Comparison of ENCODE assay signal across 18 mouse cellular contexts in genomic region chr2:130373026-130373425, GRCm38 (mm10). TPM values are rescaled to one million over a fixed set of nuclear protein-coding genes. Genes with fewer than 3 reads are reported as not detected.
DNase-seq lines count a peak whose midpoint lies in the region; ATAC-seq lines count a peak whose summit lies in the region.
"Not testable (repeated sequence)": the region's sequence is repeated elsewhere in the genome, so short reads cannot be mapped to it uniquely, and the experiment has no call there.
"Had no signal": no experiment of that assay in that cellular context is flagged by ENCODE, and none has a peak within 500 bp of the region (broad histone marks: within the 10 kb centered on the region; RNA-seq: fewer than 3 reads in every experiment).

No protein-coding gene starts in this region.

- not testable (repeated sequence) for H3K9ac ChIP-seq in liver, embryonic 11.5 days (ENCODE audit: low read depth, low read length); liver, embryonic 13.5 days; liver, embryonic 15.5 days

- H3K27ac ChIP-seq in liver, embryonic 11.5 days (ENCODE audit: low read depth, low read length); liver, embryonic 13.5 days; liver, embryonic 15.5 days (replicated peaks): not testable (repeated sequence)

- H3K36me3 ChIP-seq in liver, embryonic 11.5 days (ENCODE audit: control insufficient read depth, insufficient read depth, low read length); liver, embryonic 13.5 days; liver, embryonic 15.5 days (replicated peaks): not testable (repeated sequence)

- not testable (repeated sequence) for H3K4me3 ChIP-seq in liver, embryonic 11.5 days (ENCODE audit: low read depth, low read length); liver, embryonic 13.5 days (replicated peaks); liver, embryonic 15.5 days (replicated peaks)

- peak; percentile 26 for DNase-seq in 416B (ENCODE audit: low read depth)
- peak; percentile 50 for DNase-seq in c-Kit-positive CD71-positive TER-119-negative erythroid progenitor cells, embryonic 14.5 days (ENCODE audit: low read depth)
- peak; percentile 42 for DNase-seq in heart, adult 11 months
- DNase-seq in liver, embryonic 11.5 days (ENCODE audit: low spot score), result not testable (repeated sequence)
- peak; percentile 27 for DNase-seq in liver, embryonic 13.5 days

- not testable (repeated sequence) for H3K9me3 ChIP-seq in liver, embryonic 11.5 days (ENCODE audit: control insufficient read depth, low read length); liver, embryonic 13.5 days (replicated peaks); liver, embryonic 15.5 days (replicated peaks)

- not testable (repeated sequence) for H3K4me2 ChIP-seq in liver, embryonic 11.5 days; liver, embryonic 13.5 days; liver, embryonic 15.5 days

- ATAC-seq in liver, embryonic 11.5 days (replicated peaks; ENCODE audit: low FRiP score), result peak; percentile 60; the same call in 1 of the 2 replicates
- 0 out of 2 replicates have a peak, but pooled peaks have one; percentile 54 for ATAC-seq in liver, embryonic 13.5 days (ENCODE audit: low read depth)
- ATAC-seq in liver, embryonic 15.5 days (ENCODE audit: insufficient read depth), result 0 out of 2 replicates have a peak, but pooled peaks have one; percentile 44

- WGBS in liver, embryonic 11.5 days, result 15% methylated on average over 1 of the region's 1 CpGs
- WGBS in liver, embryonic 13.5 days (ENCODE audit: insufficient replicate concordance), result 4% methylated on average over 1 of the region's 1 CpGs
- WGBS in liver, embryonic 15.5 days (ENCODE audit: insufficient replicate concordance), result 12% methylated on average over 1 of the region's 1 CpGs

- not testable (repeated sequence) for H3K27me3 ChIP-seq in liver, embryonic 11.5 days (replicated peaks; ENCODE audit: control insufficient read depth, insufficient read depth, low read length); liver, embryonic 13.5 days; liver, embryonic 15.5 days

- not testable (repeated sequence) for H3K4me1 ChIP-seq in liver, embryonic 11.5 days (replicated peaks; ENCODE audit: control insufficient read depth, insufficient read depth, low read length)
- H3K4me1 ChIP-seq in liver, embryonic 13.5 days (replicated peaks), result peaks cover 28% of the 10 kb centered on the region
- H3K4me1 ChIP-seq in liver, embryonic 15.5 days (replicated peaks), result peaks cover 13% of the 10 kb centered on the region

RNA-seq across cellular contexts. Expression of gene Cpxm1, which starts 24.3 kb away (rescaled TPM):
- 24.3 and 26.3 TPM in 2 replicates for polyA plus RNA-seq in liver, embryonic 11.5 days (2014; fragmentation: Nextera tagmentation; extraction: Ambion mirVana)
- 5.3 and 7.2 TPM in 2 replicates for polyA plus RNA-seq in liver, embryonic 13.5 days (2015; fragmentation: Nextera tagmentation; extraction: Ambion mirVana)
- 2.9 and 3.1 TPM in 2 replicates for polyA plus RNA-seq in liver, embryonic 15.5 days (2015; fragmentation: Nextera tagmentation; extraction: Ambion mirVana)

RNA-seq across cellular contexts. Expression of gene Gm28372, which starts 32.0 kb away (rescaled TPM):
- not detected in 2 replicates for polyA plus RNA-seq in liver, embryonic 11.5 days (2014; fragmentation: Nextera tagmentation; extraction: Ambion mirVana)
- polyA plus RNA-seq in liver, embryonic 13.5 days (2015; fragmentation: Nextera tagmentation; extraction: Ambion mirVana), result not detected in 2 replicates
- not detected in 2 replicates for polyA plus RNA-seq in liver, embryonic 15.5 days (2015; fragmentation: Nextera tagmentation; extraction: Ambion mirVana)
- polyA plus RNA-seq: activated CD4-positive, CD25-positive, alpha-beta regulatory T cell, adult 4 months; C2C12; cerebellum, adult 2 months; cortical plate, adult 2 months; embryonic facial prominence, embryonic 10.5 days; embryonic facial prominence, embryonic 12.5 days; embryonic facial prominence, embryonic 14.5 days; forebrain, embryonic 11.5 days; forebrain, postnatal 0 days had no signal

RNA-seq across cellular contexts. Expression of gene 1700020A23Rik, which starts 32.0 kb away (rescaled TPM):
- not detected in 2 replicates for polyA plus RNA-seq in liver, embryonic 11.5 days (2014; fragmentation: Nextera tagmentation; extraction: Ambion mirVana)
- not detected in 2 replicates for polyA plus RNA-seq in liver, embryonic 13.5 days (2015; fragmentation: Nextera tagmentation; extraction: Ambion mirVana)
- not detected in 2 replicates for polyA plus RNA-seq in liver, embryonic 15.5 days (2015; fragmentation: Nextera tagmentation; extraction: Ambion mirVana)
- polyA plus RNA-seq: activated CD4-positive, CD25-positive, alpha-beta regulatory T cell, adult 4 months; C2C12; cerebellum, adult 2 months; cortical plate, adult 2 months; embryonic facial prominence, embryonic 10.5 days; embryonic facial prominence, embryonic 12.5 days; embryonic facial prominence, embryonic 14.5 days; forebrain, embryonic 11.5 days; Patski had no signal

RNA-seq across cellular contexts. Expression of gene Tmem239, which starts 33.3 kb away (rescaled TPM):
- polyA plus RNA-seq in liver, embryonic 11.5 days (2014; fragmentation: Nextera tagmentation; extraction: Ambion mirVana), result not detected in 2 replicates
- not detected in 2 replicates for polyA plus RNA-seq in liver, embryonic 13.5 days (2015; fragmentation: Nextera tagmentation; extraction: Ambion mirVana)
- polyA plus RNA-seq in liver, embryonic 15.5 days (2015; fragmentation: Nextera tagmentation; extraction: Ambion mirVana), result not detected in 2 replicates
- polyA plus RNA-seq: activated CD4-positive, CD25-positive, alpha-beta regulatory T cell, adult 4 months; cerebellum, adult 2 months; cortical plate, adult 2 months; embryonic facial prominence, embryonic 10.5 days; embryonic facial prominence, embryonic 14.5 days; forebrain, embryonic 11.5 days; forebrain, embryonic 13.5 days; forebrain, embryonic 15.5 days; Patski had no signal

RNA-seq across cellular contexts. Expression of gene Vps16, which starts 51.1 kb away (rescaled TPM):
- 69.6 and 80.5 TPM in 2 replicates for polyA plus RNA-seq in liver, embryonic 11.5 days (2014; fragmentation: Nextera tagmentation; extraction: Ambion mirVana)
- polyA plus RNA-seq in liver, embryonic 13.5 days (2015; fragmentation: Nextera tagmentation; extraction: Ambion mirVana), result 46.0 and 47.3 TPM in 2 replicates
- polyA plus RNA-seq in liver, embryonic 15.5 days (2015; fragmentation: Nextera tagmentation; extraction: Ambion mirVana), result 35.0 and 43.4 TPM in 2 replicates
